Mouse (Mus musculus): ENCODE measurements at regions not wholly inside any gene's neighbourhood (a gene's known extent, or its start where the extent isn't known, plus 50 kb on each side); places are given as distances from the start of the nearest gene placed in this dataset.

- peak; percentile 89 for DNase-seq
Observed at GRCm38 (mm10) chr11:20930045-20930444, 99.2 kb upstream of the Lgalsl start.

DNA sequence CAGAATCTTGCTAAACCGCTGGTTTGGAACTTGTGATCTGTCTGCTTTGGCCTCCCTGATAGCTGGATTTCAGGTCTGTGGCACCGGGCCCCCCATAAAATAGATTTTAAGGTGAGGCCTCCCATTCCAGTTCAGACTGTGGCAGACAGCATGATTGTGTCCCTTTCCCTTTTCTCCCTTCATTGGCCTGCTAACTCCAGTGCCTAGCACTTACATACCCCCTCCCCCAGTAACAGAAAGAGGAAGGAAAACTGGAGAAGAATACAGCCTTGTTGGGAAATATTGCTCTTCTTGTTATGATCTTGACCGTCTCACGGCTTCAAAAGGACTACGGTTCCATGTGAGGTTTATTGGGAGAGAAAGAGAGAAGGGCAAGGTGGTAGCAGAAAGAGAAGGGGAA lies 99.7 kb upstream of the Lgalsl start:
- DNase-seq: peak; percentile 86

DNA sequence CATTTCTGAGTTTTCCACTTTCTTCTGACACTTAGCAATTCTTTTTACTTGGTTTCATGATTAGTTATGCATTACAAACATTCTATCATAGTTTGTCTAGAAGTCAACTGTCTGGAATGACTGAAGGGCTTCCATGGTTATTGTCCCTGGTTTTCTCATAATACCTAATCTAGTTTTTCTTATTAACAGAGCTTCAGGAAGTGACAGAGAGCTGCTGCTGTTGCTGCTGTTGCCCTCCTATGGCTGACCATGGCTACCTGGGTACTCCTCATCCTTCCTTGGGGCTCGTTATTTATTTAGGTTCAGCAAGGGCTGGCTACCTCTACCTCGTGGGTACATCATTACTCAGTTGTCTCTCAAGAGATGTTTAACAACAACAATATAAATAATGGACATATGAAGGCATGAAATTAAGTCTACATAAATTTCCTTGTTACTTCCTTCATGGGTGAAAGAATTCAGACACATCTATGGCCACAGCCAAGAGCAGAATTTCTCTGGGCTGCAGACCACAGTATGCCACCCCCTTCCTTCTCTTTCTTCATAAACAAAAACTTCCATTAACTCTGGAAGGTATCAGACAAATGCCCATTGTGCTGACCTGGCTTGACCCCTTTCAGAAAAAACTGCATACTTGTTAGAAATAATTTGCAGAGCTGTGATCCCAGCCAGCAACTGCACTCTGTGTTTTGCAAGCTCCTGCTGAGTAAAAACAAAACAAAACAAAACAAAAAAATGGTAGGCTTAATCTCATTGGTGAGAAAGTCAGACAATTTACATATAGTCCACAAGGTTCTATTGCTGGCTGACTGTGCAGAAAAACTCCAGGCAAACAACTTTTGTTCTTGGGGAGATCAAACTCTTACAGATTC lies 103.6 kb upstream of the Lgalsl start:
- peak; percentile 61 for DNase-seq

DNA sequence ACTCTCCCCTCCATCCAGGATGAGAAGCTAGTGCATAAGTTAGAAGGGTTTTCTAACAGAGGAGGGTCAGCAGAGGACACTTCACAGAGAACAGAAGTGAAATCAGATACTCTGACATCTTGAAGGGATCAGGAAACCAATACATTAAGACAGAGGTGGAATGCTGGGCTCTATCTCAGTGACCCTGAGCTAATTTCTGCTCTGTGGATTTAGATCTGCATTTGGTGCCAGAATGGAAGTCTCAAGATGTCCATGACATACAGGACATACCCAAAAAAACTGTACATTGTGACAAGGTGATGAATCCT lies 104.2 kb upstream of the Lgalsl start:
- DNase-seq: peak; percentile 12

DNA sequence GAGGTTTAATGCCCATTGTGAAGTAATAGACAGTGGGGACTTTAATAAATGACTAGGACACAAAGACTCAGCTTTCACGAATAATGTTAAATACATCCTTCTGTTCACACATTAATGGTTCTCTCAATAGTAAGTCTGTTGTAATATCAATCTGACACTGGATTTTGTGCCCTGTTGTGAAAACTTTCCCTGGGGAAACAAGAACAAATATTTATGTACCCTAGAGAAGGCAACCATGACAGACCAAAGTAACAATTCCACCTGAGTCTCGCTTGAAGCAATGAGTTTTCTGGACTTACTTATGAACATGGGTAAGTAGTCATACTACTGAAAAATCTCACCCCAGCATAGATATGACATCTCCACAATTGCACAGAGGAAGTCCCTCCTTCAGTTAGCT lies 105.1 kb upstream of the Lgalsl start:
- peak; percentile 28 for DNase-seq

- peak; percentile 7 for DNase-seq
Observed at GRCm38 (mm10) chr11:20936996-20937395, 106.1 kb upstream of the Lgalsl start.

- DNase-seq: peak; percentile 66
Observed at GRCm38 (mm10) chr11:20937942-20938341, 107.1 kb upstream of the Lgalsl start.

GRCm38 (mm10) chr11:20939644-20940043 lies 108.8 kb upstream of the Lgalsl start:
- DNase-seq: peak; percentile 22

DNA sequence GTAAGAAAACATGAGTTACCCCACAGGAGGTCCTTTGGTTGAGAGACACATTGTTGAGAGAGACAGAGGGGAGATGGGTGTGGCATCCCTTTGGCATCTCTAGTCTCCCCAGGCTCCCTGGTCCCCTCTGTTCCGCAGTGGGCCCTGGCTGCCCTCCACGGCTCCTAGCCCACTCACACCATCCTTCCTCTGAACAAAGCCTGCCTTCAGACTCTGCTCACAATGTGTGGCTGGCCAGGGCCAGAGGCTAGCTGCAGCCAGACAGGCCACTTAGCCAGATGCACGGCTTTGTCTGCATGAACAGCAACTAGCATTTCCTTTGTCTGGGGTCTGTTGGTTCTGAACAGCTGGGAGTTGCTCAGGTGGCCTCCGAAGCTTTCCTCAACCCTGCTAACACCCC lies 110.7 kb upstream of the Lgalsl start:
- peak; percentile 82 for DNase-seq

DNA sequence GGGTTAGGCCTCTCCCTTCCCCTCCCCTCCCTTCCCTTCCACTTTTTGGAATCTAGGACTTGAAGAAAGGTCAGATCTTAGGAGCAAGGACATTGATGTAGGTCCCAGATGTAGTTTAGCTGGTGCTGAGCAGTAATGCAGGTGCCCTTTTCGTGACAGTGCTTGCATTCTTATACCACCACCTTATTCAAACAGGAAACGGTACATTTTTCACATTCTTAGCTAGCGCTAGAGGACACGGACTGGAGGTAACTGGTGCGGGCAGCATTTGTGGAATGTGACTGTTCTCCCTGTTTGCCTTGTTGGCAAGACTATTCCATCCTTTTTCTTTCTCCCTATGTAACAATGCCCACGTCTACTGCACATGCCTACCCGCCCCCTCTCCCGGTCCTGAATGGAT lies 124.7 kb upstream of the Lgalsl start:
- peak; percentile 82 for DNase-seq

- DNase-seq: no peak
Observed at GRCm38 (mm10) chr11:20957766-20958165, 126.9 kb upstream of the Lgalsl start.

GRCm38 (mm10) chr11:20958233-20958632 lies 127.4 kb upstream of the Lgalsl start:
- peak; percentile 96 for DNase-seq

GRCm38 (mm10) chr11:20960066-20960465 lies 129.2 kb upstream of the Lgalsl start:
- peak; percentile 48 for DNase-seq

DNA sequence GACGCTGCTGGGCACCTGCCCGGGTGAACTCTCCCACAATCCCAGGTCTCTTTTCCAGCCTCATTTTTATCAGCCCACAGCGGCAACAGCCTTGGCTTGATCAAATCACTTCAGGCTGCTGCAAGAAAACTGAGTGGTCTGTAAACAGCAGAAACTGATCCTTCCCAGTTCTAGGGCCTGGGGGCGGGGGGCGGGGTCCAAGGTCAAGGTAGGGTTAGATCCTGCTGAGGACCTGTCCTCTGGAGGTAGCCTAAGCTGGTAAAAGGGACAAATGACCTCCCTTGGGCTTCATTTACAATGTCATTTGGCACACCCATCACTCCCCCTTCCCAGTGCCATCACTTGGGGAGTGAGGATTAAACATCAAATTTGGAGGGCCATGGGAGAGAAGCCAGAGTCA lies 129.9 kb upstream of the Lgalsl start:
- peak; percentile 59 for DNase-seq

DNA sequence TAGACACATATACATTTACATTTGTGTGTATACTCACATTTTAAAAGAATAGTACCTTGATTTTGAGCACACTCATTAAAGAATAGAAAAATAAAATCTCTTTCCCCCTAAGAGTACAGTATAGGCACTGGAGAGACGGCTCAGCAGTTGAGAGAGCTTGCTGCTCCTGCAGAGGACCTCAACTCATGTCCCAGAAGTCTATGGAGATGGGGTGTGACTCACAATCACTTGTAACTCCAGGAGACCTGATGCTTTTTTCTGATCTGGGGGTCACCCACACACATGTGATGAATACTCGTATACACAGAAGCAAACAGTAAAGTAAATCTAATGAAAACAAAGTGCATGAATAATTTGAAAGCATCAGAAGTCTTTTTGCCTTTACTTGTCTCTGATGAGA lies 129.5 kb upstream of the Peli1 start:
- peak; percentile 55 for DNase-seq

DNA sequence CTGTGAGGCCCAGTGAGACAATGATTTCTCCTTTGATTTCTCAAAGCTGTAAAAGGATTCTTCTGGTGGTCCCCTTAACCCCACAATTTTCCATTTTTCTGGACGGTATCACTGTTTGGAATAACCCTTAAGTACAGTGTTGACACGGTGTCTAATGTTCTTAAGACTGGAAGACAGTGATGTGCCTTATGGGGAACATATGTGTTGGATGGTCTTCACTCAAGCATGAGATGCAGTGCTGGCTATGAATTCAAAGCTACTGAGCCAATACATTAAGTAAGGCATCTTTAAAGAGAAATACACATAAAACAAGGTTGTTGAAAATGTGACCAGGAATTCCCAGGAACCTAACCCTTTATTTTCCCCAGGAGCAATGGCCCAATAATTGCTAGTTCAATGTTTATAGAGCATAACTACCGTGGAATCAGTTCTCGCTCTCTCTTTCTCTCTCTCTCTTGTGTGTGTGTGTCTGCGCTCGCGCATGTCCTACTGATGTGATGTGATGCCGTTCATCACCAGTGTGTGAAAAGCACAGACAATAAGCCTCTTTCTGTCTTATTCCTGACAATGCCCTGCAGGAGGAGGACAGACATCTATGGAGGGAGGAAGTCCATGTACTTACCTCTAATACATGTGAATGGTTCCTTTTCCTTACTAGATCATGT lies 125.4 kb upstream of the Peli1 start:
- peak; percentile 28 for DNase-seq

DNA sequence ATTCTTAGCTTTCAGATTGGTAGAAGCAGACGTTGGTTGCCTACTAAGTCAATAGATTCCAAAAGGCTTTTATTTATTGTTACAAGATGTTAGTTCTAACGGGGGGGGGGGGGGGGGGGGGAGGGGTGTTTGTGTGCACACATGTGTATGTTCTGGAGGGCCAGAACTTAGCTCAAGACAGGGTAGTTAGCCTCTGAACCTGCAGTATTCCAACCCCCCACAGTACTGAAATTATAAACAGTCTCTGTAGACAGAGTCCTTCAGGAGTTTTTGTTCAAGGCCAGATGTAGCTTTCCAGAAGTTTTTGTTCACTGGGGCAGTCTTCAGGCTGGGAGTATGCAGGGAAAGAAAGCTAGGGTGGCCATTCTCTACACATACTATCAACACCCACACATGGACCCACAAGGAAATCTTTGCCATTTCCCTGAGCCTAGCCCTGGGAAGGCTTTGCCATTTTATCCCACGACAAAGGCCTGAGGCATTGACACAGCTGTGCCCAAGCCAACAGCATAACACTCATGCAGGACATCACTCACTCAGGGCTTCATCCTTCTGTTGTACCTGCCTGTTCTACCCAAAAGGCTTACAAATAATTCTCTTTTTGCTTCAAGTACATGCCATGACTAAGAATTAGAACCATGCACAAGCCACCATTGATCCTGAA lies 123.6 kb upstream of the Peli1 start:
- DNase-seq: peak; percentile 73

DNA sequence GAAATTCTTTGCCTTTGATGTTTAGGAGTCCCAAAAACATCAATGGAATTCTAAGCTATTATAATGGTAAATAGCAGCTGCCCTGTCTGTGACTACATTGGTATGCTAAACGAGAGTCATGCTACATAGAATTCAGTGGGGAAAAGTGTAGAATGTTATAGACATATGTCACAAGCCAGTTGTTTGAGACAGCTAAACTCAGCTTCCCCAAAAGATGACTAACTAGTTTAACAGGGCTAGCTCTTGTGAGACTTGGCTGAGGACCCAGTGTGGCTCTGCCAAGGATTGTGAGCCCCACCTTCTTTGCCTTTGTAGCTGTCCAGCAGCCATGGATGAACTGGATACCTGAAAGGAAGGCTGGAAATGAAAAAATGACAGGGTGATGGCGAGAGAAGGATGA lies 122.8 kb upstream of the Peli1 start:
- DNase-seq: peak; percentile 62

DNA sequence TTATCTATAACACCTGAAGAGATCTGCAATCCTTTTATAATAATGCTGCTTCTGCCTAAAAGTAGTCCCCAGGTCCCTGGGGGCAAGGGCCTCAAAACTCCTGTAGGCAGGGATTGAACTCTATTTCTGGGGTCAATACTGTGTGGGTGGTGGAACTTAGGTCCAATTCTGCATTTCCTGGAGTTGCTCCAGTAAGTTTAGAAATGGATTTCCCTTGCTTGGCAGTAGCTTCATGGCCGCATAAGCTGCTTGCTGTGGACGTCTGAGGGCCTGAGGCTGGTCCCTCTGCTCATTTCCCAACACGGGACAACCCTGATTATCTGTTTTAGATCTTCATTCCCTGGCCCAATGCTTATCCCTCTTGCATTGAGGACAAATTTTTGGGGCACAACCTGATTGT lies 118.0 kb upstream of the Peli1 start:
- DNase-seq: peak; percentile 23

DNA sequence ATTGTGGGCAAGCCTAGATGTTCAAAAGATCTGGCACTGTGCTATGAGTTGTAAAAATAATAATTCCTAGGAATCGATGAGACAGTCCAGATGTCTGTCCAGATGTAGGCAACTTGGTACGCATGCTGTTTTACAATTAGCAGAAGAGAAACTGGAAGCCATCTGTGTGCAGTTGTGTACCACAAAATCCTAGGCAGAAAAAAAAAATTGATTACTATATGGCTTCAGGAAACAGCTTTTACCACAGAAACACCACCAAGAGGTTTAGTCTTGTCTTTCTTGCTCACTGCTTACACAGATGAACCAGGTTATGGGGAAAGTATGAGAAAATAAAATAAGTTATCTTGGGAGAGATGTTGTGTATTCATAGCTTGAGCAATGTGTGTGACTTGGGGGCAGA lies 109.5 kb upstream of the Peli1 start:
- DNase-seq: peak; percentile 34

DNA sequence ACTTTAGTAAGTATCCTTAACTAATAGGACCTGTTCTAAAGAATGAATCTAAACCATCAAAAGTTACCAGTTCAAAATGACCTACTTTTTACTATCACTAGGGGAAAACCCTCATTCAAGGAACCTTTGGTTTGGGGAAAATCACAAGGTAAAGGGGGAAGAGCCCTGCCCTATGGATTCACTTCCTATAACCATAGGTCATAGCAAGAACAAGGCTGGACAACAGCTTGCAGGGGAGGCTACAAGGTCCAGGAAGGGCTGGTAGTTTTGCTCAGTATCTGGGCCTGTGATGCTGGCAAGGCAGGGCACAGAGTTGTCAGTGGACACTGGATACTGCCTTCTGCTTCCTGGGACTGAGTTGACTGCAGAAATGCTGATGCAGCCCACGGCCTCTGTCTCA lies 109.1 kb upstream of the Peli1 start:
- peak; percentile 83 for DNase-seq

DNA sequence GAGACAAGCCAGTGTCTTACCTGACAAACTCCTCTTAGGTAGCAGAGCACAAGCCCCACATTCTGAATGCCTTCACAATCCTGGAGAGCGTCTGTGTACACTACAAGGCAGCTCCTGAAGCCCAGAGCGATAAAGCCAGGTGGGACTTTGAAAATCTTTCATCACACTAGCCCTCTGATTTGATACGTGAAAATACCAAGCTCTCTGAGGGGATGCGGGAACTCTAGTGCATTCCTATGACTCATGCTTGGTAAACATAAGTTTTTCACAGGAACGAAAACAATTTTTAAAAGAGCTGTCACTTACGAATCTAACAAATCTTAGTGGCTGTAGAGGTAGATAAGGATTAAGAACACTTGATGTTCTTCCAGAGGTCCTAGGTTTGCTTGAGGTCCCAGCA lies 108.6 kb upstream of the Peli1 start:
- DNase-seq: peak; percentile 69

DNA sequence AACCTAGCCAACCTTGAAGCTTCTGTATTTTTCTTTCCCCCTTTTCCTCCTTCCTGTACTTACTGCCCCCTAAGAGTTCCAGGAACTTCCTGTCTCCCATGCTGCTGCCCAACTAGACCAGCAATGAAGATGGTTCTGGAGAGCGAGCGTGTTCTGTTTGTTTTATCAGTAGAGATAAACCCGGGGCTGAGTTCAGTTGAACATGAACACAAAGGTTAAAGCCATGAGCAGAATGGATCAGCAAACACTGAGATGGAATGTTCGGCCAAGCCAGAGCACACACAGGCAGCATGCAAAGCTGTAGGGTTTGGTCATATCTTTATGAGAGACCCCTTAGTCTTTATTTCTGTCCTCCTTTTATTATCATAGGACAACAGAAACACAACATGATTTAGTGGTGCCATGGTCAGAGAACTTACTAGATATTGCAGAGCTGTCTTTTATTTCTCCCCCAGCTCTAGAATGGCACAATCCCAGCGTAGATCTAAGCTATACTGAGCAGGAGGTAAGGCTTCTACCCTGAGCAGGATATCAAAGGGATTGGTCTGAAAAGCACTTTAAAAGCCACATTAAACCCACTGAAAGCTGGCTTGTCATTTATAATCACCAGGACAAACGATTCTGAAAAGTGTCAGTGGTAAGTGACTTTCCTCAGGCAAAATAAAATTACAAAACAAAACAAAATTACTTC lies 105.9 kb upstream of the Peli1 start:
- DNase-seq: peak; percentile 62
